Mouse (Mus musculus) urinary bladder, postnatal 14 days (tissue): ENCODE measurements around the gene Dgcr2.

Experiments used
- DNase-seq: peaks from one replicate; pipeline ENCODE4 v3.0.0; 2021; ENCODE audit warnings: low spot score

Dgcr2 gene

GRCm38 (mm10) chr16:17807192-17808009, 91.0 kb downstream of the Dgcr2 start:
- peak; percentile 82 for DNase-seq

- no peak for DNase-seq
Measured at GRCm38 (mm10) chr16:17806581-17807191, 91.7 kb downstream of the Dgcr2 start.

- DNase-seq = no peak
Measured at GRCm38 (mm10) chr16:17804982-17805381, 93.4 kb downstream of the Dgcr2 start.

DNA sequence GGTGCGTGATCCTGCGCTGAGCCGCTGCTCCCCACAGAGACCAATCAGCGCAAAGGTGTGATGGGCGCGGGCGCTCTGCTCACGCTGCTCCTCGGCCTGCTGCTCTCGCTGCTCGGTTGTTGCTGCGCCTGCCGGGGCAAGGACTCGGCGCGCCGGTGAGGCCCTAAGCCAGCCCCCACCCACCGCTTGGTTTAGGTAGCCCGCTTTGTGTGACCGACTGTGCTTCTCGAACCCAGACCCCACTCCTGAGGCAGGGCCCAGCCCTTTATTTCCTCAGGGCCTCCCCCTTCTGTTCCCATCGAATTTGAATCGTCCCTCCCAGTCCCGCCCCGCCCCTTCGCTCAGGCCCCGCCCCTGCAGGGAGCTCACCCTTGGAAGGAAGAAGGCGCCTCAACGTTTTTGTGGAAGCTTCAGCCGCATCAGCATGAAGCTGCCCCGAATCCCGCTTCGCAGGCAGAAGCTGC, 93.9 kb downstream of the Dgcr2 start:
- DNase-seq = no peak

- no peak for DNase-seq
Measured at GRCm38 (mm10) chr16:17803675-17804448, 94.5 kb downstream of the Dgcr2 start.

- peak; percentile 33 for DNase-seq
Measured at GRCm38 (mm10) chr16:17802839-17803674, 95.3 kb downstream of the Dgcr2 start.

- DNase-seq = no peak
Measured at GRCm38 (mm10) chr16:17802456-17802838, 95.9 kb downstream of the Dgcr2 start.

GRCm38 (mm10) chr16:17801777-17802455, 96.4 kb downstream of the Dgcr2 start:
- DNase-seq = no peak

- no peak for DNase-seq
Measured at GRCm38 (mm10) chr16:17799584-17799983, 98.8 kb downstream of the Dgcr2 start.

- DNase-seq = peak; percentile 73
Measured at GRCm38 (mm10) chr16:17798321-17799180, 99.8 kb downstream of the Dgcr2 start.

GRCm38 (mm10) chr16:17797812-17798311, 100.5 kb downstream of the Dgcr2 start:
- DNase-seq = no peak

- peak; percentile 66 for DNase-seq
Measured at GRCm38 (mm10) chr16:17796971-17797811, 101.2 kb downstream of the Dgcr2 start, which contains the start of gene Scarf2. TSS of gene Scarf2 (plus strand) at chr16:17797282.

- no peak for DNase-seq
Measured at GRCm38 (mm10) chr16:17796519-17796918, 101.8 kb downstream of the Dgcr2 start.

DNA sequence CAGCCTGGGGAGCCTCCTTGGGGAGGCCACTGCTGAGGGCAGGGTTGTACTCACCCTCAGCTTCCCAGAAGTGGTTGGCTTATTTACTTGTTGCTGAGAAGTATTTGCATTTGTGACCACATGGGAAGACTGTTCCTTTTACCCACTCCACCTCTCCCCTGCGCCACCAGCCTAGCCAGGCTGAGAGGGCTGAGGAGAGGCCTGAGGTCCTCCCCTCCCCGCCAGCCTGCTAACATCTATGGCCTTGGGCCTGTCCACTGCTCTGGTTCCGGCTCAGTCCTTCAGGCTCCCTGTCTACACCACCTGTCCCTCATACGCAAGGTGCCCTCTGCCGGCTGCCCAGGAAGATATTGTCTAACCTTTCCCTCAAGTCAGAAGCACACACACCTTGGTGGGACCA, 102.7 kb downstream of the Dgcr2 start:
- DNase-seq = no peak

DNA sequence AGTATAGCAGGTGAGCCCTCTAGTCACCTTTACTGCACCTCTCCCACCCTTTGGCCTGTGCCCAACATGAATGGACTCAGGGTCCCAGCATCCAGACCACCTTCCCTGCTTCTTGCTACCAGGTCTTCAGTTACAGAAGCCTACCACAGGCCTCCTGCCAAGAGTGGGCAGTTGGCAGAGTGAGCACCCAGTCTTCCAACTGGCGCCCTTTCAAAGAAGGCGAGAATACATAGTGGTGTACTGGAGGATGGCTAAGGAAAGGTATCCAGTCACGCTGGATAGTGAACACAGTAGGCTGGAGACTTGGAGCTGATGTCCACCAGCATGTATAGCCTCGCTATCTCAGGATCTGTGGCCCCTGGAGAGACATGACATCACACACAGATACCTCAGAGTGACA, 104.3 kb downstream of the Dgcr2 start:
- DNase-seq = no peak

GRCm38 (mm10) chr16:17792728-17793127, 105.6 kb downstream of the Dgcr2 start:
- no peak for DNase-seq
